Mouse (Mus musculus): Measurements from ENCODE around the gene Mob4. TPM values are rescaled to one million over a fixed set of nuclear protein-coding genes. Genes with fewer than 3 reads are reported as not detected.

Gene Mob4
- polyA plus RNA-seq, 1 experiment from 2014 or later: 152 TPM

- Histone ChIP-seq H3K9ac (no peak overlapping the region), H3K36me3 (no peaks in the 10 kb centered on the region), H3K4me1 (replicated peaks) (peaks cover 18% of the 10 kb centered on the region), H3K27me3 (replicated peaks) (no peaks in the 10 kb centered on the region), H3K4me3 (replicated peaks) (no peak overlapping the region), H3K27ac (no peak overlapping the region), H3K4me2 (replicated peaks) (no peak overlapping the region), H3K9me3 (no peaks in the 10 kb centered on the region)
- ATAC-seq: no peak
- 71% methylated on average over 19 of the region's 19 CpGs for WGBS
Observed at GRCm38 (mm10) chr1:55194064-55194915, 63.3 kb downstream of the Mob4 start.

GRCm38 (mm10) chr1:55195021-55195420, 64.0 kb downstream of the Mob4 start:
- Histone ChIP-seq H3K36me3 (no peaks in the 10 kb centered on the region), H3K4me3 (replicated peaks) (no peak overlapping the region), H3K27ac (no peak overlapping the region), H3K4me2 (replicated peaks) (no peak overlapping the region), H3K4me1 (replicated peaks) (peaks cover 18% of the 10 kb centered on the region), H3K9ac (no peak overlapping the region), H3K27me3 (replicated peaks) (no peaks in the 10 kb centered on the region), H3K9me3 (no peaks in the 10 kb centered on the region)
- no peak for ATAC-seq
- WGBS: 83% methylated on average over 4 of the region's 4 CpGs

- Histone ChIP-seq H3K9me3 (no peaks in the 10 kb centered on the region), H3K27me3 (replicated peaks) (no peaks in the 10 kb centered on the region), H3K4me2 (replicated peaks) (no peak overlapping the region), H3K9ac (no peak overlapping the region), H3K36me3 (no peaks in the 10 kb centered on the region), H3K27ac (0 out of 2 replicates have a peak overlapping the region, but pooled peaks have one; percentile 22), H3K4me1 (replicated peaks) (peaks cover 18% of the 10 kb centered on the region), H3K4me3 (replicated peaks) (no peak overlapping the region)
- no peak for ATAC-seq
- 53% methylated on average over 6 of the region's 6 CpGs for WGBS
Observed at GRCm38 (mm10) chr1:55196327-55197003, 65.4 kb downstream of the Mob4 start.

- Histone ChIP-seq H3K36me3 (no peaks in the 10 kb centered on the region), H3K4me2 (replicated peaks) (no peak overlapping the region), H3K27ac (no peak overlapping the region), H3K9me3 (no peaks in the 10 kb centered on the region), H3K4me3 (replicated peaks) (no peak overlapping the region), H3K9ac (no peak overlapping the region), H3K27me3 (replicated peaks) (no peaks in the 10 kb centered on the region), H3K4me1 (replicated peaks) (peaks cover 5% of the 10 kb centered on the region; the same call in 1 of the 2 replicates)
- 54% methylated on average over 3 of the region's 3 CpGs for WGBS
- ATAC-seq: no peak; the same call in 1 of the 2 replicates
Observed at GRCm38 (mm10) chr1:55198719-55199118, 67.7 kb downstream of the Mob4 start.

- no peak overlapping the region for H3K4me2 ChIP-seq (replicated peaks)
- ATAC-seq: peak; percentile 44; the same call in 1 of the 2 replicates
Observed at GRCm38 (mm10) chr1:55201850-55202752, 71.1 kb downstream of the Mob4 start.

More at GRCm38 (mm10) chr1:55201850-55202752, 71.1 kb downstream of the Mob4 start:
- no peak overlapping the region for H3K9ac ChIP-seq
- no peak overlapping the region for H3K4me3 ChIP-seq (replicated peaks)
- H3K27me3 ChIP-seq (replicated peaks): no peaks in the 10 kb centered on the region
- H3K36me3 ChIP-seq: no peaks in the 10 kb centered on the region
- H3K4me1 ChIP-seq (replicated peaks): no peaks in the 10 kb centered on the region
- H3K9me3 ChIP-seq: no peaks in the 10 kb centered on the region
- 61% methylated on average over 18 of the region's 18 CpGs for WGBS
- peak overlapping the region; percentile 19; the same call in 1 of the 2 replicates for H3K27ac ChIP-seq

Other genes starting within 250 kb of the Mob4 start
- gene Ankrd44, start 204.8 kb upstream of the Mob4 start, polyA plus RNA-seq (2015; fragmentation: Nextera tagmentation; extraction: Ambion mirVana): 7.4 and 8.5 TPM in 2 replicates
- 269 and 327 TPM in 2 replicates for gene Sf3b1, start 103.8 kb upstream of the Mob4 start, polyA plus RNA-seq (2015; fragmentation: Nextera tagmentation; extraction: Ambion mirVana)
- 16.7 and 17.8 TPM in 2 replicates for gene Coq10b, start 78.5 kb upstream of the Mob4 start, polyA plus RNA-seq (2015; fragmentation: Nextera tagmentation; extraction: Ambion mirVana)
- gene Hspe1, start 43.1 kb upstream of the Mob4 start, polyA plus RNA-seq (2015; fragmentation: Nextera tagmentation; extraction: Ambion mirVana): 753 and 881 TPM in 2 replicates
- gene Hspd1, start 43.0 kb upstream of the Mob4 start, polyA plus RNA-seq (2015; fragmentation: Nextera tagmentation; extraction: Ambion mirVana): 702 and 739 TPM in 2 replicates
- gene Rftn2, start 95.6 kb downstream of the Mob4 start, polyA plus RNA-seq (2015; fragmentation: Nextera tagmentation; extraction: Ambion mirVana): 8.5 and 9.8 TPM in 2 replicates
- gene Mars2, start 105.9 kb downstream of the Mob4 start, polyA plus RNA-seq (2015; fragmentation: Nextera tagmentation; extraction: Ambion mirVana): 5.2 and 5.3 TPM in 2 replicates
- 0.53 and 1.1 TPM in 2 replicates for gene Boll, start 232.2 kb downstream of the Mob4 start, polyA plus RNA-seq (2015; fragmentation: Nextera tagmentation; extraction: Ambion mirVana)

All from intestine, embryonic 15.5 days (tissue).